ENCODE assay signal across 26 mouse cellular contexts in genomic region chr8:47320707-47321106, GRCm38 (mm10).
"Had no signal": no experiment of that assay in that cellular context is flagged by ENCODE, and none has a peak within 500 bp of the region (broad histone marks: within the 10 kb centered on the region; RNA-seq: fewer than 3 reads in every experiment).

No protein-coding gene starts in this region.

- H3K4me2 ChIP-seq: heart, embryonic 12.5 days; hindbrain, embryonic 13.5 days; hindbrain, embryonic 15.5 days; kidney, embryonic 15.5 days; limb, embryonic 12.5 days; liver, embryonic 11.5 days had no signal

- DNase-seq: gastrocnemius, adult 2 months; gastrocnemius, postnatal 10 days; gastrocnemius, postnatal 25 days; heart, adult 18-20 months; heart, postnatal 10 days; heart, postnatal 4 days; kidney, adult 11 months; kidney, adult 2 months; kidney, adult 9 months; kidney, postnatal 14 days; kidney, postnatal 36 days; layer of hippocampus, adult 9-11 months; layer of hippocampus, postnatal 36 days; liver had no signal

- ATAC-seq: hindbrain, postnatal 0 days; intestine, embryonic 16.5 days had no signal

- H3K27ac ChIP-seq: gastrocnemius, adult 2 months; heart, embryonic 10.5 days; hindbrain, embryonic 10.5 days; hindbrain, embryonic 13.5 days; hindbrain, embryonic 15.5 days; hindbrain, postnatal 0 days; kidney, embryonic 15.5 days; kidney, postnatal 0 days; limb, embryonic 10.5 days; limb, embryonic 12.5 days had no signal

- H3K27me3 ChIP-seq: hindbrain, embryonic 15.5 days; kidney, embryonic 15.5 days; limb, embryonic 12.5 days had no signal

- H3K9ac ChIP-seq: heart, embryonic 12.5 days; hindbrain, embryonic 13.5 days; hindbrain, embryonic 15.5 days; kidney, embryonic 15.5 days; limb, embryonic 12.5 days had no signal

- H3K9me3 ChIP-seq: heart, embryonic 10.5 days; hindbrain, embryonic 10.5 days; hindbrain, embryonic 13.5 days; hindbrain, embryonic 15.5 days; kidney, embryonic 15.5 days; limb, embryonic 10.5 days; limb, embryonic 12.5 days had no signal

- H3K36me3 ChIP-seq: heart, embryonic 10.5 days; heart, embryonic 12.5 days; hindbrain, embryonic 10.5 days; hindbrain, embryonic 13.5 days; hindbrain, embryonic 15.5 days; kidney, embryonic 15.5 days; limb, embryonic 10.5 days; limb, embryonic 12.5 days had no signal

- H3K4me3 ChIP-seq: gastrocnemius, adult 2 months; heart, embryonic 10.5 days; heart, embryonic 12.5 days; hindbrain, embryonic 10.5 days; hindbrain, embryonic 13.5 days; hindbrain, embryonic 15.5 days; kidney, embryonic 15.5 days; limb, embryonic 10.5 days; limb, embryonic 12.5 days had no signal
